Mouse (Mus musculus) cerebellum, postnatal 10 days (tissue): Measurements from ENCODE around the gene Map3k12.

ENCODE experiments used
- DNase-seq, 2 experiments: peaks; one replicate each; pipeline ENCODE4 v3.0.0; 2021; ENCODE audit warnings: mixed read lengths in 2 of 2

Map3k12 gene

GRCm38 (mm10) chr15:102516728-102517404, at the start of gene Map3k12:
TSS of gene Map3k12 (minus strand) at chr15:102517064.
- peak; percentile 93 for DNase-seq

- peak; percentile 48 to 53 for DNase-seq
These were observed 46.8 kb upstream of the Map3k12 start for GRCm38 (mm10) chr15:102563681-102564080.

GRCm38 (mm10) chr15:102563061-102563460, 46.2 kb upstream of the Map3k12 start:
- DNase-seq = no peak

GRCm38 (mm10) chr15:102562491-102562890, 45.6 kb upstream of the Map3k12 start:
- DNase-seq = no peak

- DNase-seq = peak; percentile 38 to 55
These were observed 40.7 kb upstream of the Map3k12 start for GRCm38 (mm10) chr15:102557580-102557979.

- DNase-seq = no peak
These were observed 38.7 kb upstream of the Map3k12 start for GRCm38 (mm10) chr15:102555581-102555980.

- no peak for DNase-seq
These were observed 35.7 kb upstream of the Map3k12 start for GRCm38 (mm10) chr15:102552599-102552998.

- DNase-seq = peak; percentile 98
These were observed 30.6 kb upstream of the Map3k12 start for GRCm38 (mm10) chr15:102547478-102547877.

- DNase-seq = peak; percentile 99 to 100
These were observed 30.0 kb upstream of the Map3k12 start for GRCm38 (mm10) chr15:102546677-102547427.

- peak; percentile 45 to 60 for DNase-seq
These were observed 29.4 kb upstream of the Map3k12 start for GRCm38 (mm10) chr15:102546246-102546645.

GRCm38 (mm10) chr15:102544801-102545200, 27.9 kb upstream of the Map3k12 start:
- DNase-seq = peak; percentile 84 to 86

GRCm38 (mm10) chr15:102533926-102534325, 17.1 kb upstream of the Map3k12 start:
- peak in 1 of 2 experiments; percentile 17 for DNase-seq

- DNase-seq = peak; percentile 66 to 68
These were observed 15.4 kb upstream of the Map3k12 start for GRCm38 (mm10) chr15:102532106-102532900.

- no peak for DNase-seq
These were observed 14.7 kb upstream of the Map3k12 start for GRCm38 (mm10) chr15:102531586-102531985.

GRCm38 (mm10) chr15:102530566-102530965, 13.7 kb upstream of the Map3k12 start:
- DNase-seq = no peak

GRCm38 (mm10) chr15:102528396-102528795, 11.5 kb upstream of the Map3k12 start:
- DNase-seq = no peak

GRCm38 (mm10) chr15:102527936-102528335, 11.1 kb upstream of the Map3k12 start:
- DNase-seq = peak; percentile 59 to 63

GRCm38 (mm10) chr15:102526111-102527002, 9.5 kb upstream of the Map3k12 start:
- DNase-seq = no peak

- DNase-seq = peak; percentile 90 to 93
These were observed 8.1 kb upstream of the Map3k12 start, which contains the start of gene Npff for GRCm38 (mm10) chr15:102524892-102525485. TSS of gene Npff (minus strand) at chr15:102524942.

GRCm38 (mm10) chr15:102521480-102521879, 4.6 kb upstream of the Map3k12 start:
- no peak for DNase-seq

GRCm38 (mm10) chr15:102520416-102520815, 3.6 kb upstream of the Map3k12 start:
- no peak for DNase-seq
